Mouse (Mus musculus) heart, postnatal 4 days (tissue): ENCODE measurements around the gene Setd2. TPM values are rescaled to one million over a fixed set of nuclear protein-coding genes. Genes with fewer than 3 reads are reported as not detected.

Source experiments
- DNase-seq: peaks from one replicate; pipeline ENCODE4 v3.0.0; 2021
- total RNA-seq, 2 experiments: library from RNA; stranded (reverse); gene quantifications; 2 replicates each; pipeline ENCODE4 v1.2.3; 2021

The Setd2 gene
- 10 to 100 TPM; 63.1 to 69.2 TPM for total RNA-seq

DNA sequence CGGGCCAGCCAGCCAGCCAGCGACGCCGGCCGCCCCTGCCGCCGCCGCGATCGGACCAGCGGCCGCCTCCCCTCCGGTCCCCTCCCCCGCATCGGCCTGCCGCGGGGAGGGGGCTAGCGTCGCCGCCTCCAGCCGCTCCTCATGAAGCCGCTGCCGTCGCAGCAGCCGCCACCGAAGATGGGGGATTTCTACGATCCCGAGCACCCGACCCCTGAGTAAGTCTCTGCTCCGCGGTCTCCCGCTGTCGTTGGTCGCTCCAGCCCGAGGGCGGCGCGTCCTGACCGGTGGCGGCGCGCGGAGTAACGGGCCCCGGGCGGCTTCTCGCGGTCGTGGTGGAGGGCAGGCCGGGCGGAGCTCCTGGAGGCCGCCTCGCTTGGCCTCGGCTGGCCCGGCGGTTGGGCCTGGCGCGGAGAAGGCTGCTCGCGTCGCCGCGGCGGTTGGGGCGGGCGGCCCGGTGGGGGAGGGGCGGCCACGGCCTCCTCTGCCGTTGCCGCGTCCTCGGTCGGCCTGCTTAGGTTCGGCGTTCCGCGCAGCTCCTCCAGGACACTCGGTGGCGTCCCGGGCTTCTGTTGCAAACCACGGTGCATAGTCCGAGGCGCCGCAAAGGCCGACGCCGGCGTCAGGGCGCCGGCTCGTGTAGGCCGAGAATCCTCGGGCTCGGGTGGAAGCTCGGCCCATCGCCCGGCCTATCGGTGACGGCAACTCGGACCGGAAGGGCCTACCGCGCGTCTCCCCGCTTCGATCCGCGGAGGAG is at the start of gene Setd2:
Gene Setd2, plus strand, starts transcription at position 60 of the 754 bp plus-strand sequence.
- DNase-seq: peak; percentile 73

DNA sequence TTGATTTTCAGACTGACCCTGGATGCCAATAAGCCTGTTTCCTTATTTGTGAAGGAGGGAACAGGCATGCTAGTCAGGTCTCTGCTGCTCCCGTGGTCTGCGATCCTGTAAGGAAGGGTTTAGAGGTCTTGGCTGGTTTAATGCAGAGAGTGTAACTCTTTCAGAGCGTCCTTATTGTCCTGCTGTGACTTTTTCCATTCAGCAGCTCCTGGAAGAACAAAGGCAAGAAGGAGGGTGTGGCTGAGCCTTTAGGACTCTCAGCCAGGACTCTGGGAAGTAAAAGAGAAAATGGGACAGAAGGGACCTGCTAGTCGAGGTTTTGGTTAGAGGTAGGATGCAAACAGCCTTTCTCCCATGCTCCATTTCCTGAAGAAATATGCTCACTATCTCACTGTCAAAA is 43.6 kb upstream of the Setd2 start:
- DNase-seq: no peak

DNA sequence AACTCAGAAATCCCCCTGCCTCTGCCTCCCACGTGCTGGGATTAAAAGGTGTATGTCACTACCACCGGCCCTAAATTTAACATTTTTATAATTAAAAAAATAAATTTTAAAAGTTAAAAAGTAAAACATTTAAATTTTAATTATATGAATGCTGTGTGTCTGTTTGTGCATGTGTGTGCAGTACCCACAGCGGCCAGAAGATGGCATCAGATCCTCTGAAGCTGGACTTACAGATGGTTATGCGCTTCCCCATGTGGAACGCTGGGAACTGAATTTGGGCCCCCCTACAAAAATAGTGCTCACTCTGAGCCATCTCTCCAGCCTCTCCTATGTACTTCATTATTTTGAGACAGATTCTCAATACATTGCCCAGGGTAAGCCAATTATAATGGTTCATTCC is 41.5 kb upstream of the Setd2 start:
- DNase-seq: peak; percentile 39

DNA sequence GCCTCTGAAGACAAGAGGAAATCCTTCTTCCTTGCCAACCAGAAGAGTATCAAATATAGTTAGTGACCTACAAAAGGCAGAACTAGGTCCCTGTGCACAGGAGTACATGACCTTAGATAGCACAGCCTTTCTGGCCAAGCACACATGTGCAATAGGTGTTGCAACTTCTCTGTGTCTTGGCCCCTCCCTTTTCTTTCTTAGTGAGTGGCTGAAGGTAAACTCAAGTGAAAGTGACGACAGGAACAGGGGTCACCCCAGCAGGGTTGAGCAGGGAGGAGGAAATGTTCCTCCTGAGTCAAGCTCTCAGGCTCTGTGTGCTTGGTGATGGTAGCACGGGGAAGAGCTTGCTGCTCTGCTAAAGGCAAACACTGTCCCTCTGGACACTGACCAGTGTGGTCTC is 6.7 kb upstream of the Setd2 start:
- no peak for DNase-seq

DNA sequence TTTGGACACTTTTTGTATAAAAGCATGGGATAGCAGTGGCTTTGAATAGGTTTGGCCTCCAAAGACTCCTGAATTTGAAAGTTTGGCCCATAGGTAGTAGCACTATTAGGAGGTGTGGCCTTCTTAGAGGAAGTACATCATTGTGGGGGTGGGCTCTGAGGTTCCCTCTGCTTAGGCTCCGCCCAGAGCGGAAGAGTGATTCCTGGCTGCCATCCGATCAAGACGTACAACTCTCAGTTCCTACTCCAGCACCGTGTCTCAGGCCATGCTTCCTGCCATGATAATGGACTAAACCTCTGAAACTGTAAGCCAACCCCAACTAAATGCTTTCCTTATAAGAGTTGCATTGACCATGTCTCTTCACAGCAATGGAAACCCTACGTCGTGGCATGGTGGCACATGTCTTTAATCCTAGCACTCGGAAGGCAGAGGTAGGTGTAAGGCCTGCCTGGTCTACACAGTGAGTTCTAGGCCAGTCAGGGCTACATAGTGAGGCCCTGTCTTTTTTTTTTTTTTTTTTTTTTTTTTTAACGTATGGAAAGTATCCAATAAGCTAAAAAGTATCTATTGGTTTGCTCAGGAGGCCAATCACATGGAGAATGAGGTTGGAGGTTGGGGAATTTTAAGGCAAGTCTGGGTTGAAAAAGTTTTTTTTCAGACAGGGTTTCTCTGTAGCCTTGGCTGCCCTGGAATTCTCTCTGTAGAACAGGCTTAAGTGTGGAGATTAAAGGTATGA is 3.2 kb upstream of the Setd2 start:
- DNase-seq: no peak

DNA sequence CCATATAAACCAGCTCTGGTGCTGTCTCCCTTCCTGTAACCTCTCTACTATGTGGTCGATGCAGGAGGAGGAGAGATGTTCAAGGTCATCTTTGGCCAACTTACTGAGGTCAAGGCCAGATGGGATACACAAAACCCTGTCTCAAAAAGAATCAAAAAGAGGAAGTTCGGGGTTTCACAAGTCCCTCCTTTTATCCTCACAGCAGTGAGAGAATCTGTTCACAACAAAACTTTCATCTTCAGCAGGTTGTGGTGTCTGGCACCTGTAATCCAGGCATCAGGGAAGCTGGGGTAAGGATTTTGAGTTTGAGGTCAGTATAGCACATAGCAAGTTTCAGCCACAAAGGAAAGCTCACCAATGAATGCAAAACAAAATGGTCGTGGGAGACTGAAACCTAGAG is 1.7 kb upstream of the Setd2 start:
- DNase-seq: no peak

DNA sequence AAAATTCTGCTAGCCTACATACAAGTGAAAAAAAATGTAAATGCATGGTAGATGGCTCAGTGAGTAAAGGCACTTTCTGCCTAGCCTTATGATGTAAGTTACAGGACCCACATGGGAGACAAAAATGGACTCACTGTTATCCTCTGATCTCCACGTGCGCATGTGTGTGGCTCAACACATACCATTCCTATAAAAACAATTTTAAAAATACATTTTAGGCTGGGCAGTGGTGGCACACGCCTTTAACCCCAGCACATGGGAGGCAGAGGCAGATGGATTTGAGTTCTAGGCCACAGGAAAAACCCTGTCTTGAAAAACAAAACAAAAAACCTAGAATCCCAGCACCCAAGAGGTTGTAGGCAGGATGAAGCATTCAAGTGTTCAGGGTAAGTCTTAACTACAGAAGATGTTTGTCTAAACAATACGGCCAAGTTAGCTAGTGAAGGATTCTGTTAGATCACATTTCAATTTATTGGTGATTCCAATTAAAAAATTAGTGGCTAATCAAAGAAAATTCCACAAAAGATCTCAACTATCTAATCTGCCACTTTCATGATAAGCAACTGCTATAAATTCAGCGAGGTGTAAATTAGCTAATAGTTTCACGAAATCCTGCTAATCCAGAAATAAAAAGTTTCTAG is 1.1 kb upstream of the Setd2 start:
- no peak for DNase-seq

DNA sequence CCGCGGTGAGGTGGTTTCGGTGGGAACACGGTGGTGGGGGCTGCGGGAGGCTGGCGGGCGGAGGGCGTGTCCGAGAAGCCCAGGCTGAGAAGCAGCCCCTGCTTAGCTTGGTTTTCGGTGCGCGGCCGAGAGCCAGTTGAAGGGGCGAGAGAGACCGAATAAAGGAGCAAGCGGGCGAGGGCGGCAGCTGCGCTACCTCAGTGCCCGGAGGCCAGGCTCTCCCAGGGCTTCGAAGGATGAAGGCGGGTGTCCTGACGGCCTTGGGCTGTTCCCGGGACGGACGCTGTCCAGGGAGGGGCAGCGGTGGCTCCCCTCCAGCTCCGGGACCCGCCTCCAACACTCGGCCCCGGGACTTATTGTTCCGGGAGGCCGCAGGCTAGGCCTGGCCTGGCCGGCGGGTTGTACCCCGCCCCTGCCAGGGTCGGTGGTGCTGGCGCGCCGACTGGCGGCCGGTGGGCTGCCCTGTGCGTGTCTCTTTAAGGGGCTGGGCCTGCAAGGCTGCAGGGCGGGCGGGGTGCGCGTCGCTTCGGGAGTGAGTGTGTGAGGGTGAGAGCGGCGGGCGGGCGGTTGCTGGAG is 395 bp upstream of the Setd2 start:
- DNase-seq: peak; percentile 97

DNA sequence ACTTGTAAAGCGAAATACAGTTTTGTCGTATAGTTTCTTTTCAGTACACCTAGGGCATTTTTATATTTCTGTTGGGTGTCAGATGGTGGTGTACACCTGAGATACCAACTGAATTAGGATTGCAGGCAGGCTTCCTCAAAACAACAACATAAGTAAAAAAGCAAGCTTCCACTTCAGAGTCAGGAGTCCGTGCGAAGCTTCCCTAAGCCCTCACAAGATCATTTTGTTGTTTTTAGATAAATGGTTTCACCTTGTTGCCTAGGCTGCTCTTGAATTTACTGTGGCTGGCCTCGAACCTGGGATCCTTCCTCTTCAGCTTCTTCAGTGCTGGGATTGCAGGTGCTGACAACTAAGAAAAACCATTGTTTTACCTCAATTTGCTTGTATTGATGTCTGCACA is 1.2 kb downstream of the Setd2 start:
- DNase-seq: no peak

DNA sequence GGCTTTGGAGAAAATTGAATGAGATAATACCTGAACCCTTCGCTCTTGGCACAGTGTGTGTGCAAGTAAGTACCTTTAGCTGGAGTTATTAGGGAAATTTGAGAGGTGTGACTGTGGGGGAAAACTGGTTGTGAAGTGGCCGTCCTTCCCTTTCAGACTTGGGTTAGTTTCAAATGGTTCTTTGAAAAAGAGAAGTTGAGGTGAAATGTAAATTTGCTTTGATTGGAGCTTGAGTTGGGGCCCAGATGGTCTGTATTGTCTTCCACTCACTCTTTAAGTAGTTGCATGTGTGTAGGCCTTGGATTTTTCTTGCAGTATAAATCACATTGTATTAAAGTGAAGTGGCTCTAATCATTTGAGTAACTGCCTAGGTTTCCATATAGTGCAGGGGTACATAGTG is 2.7 kb downstream of the Setd2 start:
- no peak for DNase-seq

DNA sequence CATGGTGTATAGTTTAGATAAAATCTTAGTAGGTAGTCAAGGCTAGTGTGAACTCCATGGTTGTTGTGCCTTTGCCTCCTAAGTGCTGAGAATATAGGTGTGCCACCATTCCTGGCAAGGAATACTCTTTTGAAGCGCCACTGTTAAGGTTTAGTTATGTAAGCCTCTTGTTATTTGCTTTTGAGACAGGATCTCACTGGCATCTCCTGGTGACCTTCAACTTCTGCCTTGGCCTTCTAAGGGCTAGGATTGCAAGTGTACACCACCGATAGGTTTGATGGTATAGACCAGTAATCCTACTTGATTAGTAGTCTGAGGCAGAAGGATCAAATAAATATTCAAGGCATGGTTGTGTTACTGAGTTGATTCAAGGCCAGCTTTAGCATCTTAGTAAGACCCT is 4.2 kb downstream of the Setd2 start:
- DNase-seq: no peak

DNA sequence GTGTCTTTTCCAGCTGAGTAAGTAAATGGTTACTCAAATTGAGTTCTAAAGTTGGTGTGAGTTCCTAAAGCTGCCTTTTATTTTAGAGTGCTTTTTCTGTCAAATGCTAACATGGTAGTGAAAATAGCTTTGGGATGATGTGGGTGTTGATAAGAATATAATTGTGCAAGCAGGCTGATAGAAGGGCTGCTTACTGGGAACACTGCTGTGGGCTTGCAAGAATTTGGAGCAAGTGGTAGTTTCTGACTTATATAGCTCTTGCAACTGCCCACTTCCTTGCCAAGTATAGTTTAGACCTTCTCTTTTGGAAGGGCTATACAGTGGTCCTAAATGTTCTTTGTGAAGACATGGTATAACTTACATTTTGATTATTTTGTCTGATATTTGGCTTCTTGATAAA is 6.1 kb downstream of the Setd2 start:
- no peak for DNase-seq

DNA sequence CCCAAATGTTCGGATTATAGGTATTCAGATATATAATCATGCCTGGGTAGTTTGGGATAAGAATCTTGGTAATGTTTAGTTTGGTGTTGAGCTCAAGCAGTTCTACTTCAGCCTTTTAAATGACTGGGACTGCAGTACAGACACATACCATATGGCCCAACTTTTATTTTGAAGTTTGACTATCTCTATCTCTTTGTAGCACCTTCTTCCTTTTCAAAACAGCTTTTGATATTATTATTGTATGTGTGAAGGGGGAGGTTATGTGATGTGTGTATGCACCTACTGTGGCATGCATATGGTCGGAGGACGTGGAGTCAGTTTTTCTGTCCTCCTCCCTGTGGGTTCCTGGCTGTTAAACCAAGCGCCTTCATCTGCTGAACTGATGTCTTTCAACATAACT is 9.6 kb downstream of the Setd2 start:
- DNase-seq: no peak

DNA sequence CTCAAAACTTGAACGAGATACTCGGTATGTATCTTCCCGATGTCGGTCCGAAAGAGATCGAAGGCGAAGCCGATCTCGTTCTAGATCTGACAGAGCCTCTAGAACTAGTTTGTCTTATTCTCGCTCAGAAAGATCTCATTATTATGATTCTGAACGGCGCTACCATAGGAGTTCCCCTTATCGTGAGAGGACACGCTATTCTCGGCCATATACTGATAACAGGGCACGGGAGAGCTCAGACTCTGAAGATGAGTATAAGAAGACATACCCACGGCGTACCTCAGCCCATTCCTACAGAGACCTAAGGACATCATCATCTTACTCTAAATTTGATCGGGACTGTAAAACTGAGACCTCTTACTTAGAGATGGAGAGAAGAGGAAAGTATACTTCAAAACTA is 15.9 kb downstream of the Setd2 start:
- no peak for DNase-seq

DNA sequence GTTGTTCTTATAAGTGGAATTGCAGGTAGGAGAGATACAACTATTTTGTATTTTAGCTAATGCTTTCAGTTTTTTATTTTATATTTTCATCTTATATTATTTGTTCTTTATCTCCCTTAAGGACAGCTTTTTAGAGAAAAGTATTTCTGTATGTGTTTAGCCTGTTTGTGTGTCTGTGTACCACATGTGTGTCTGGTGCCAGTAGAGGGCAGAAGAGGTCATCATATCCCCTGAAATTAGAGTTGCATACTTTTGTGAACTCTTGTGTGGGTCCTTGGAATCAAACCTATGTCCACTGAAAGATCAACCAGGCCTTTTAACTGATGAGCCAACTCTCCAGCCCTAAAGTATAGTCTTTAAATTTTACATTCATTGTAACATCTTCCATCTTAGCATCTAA is 35.9 kb downstream of the Setd2 start:
- DNase-seq: no peak

DNA sequence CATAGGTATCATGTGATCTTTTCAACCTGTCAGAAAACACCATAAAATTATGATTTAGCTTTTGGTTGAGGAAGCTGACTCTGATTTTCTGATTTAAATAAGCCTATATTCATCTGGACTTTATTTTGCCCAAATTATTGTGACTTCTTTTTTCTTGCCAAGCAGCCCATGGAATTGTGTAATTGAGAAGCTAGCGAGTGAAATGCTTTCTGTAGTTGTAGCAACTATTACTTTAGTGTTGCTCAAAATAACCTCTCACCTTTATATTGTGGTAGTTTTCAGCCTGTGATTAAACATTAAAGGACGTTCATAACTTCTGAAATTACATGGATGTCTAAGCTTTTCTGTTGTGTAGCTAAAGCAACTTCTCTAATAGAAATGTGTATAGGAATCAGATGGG is 49.8 kb downstream of the Setd2 start:
- no peak for DNase-seq

DNA sequence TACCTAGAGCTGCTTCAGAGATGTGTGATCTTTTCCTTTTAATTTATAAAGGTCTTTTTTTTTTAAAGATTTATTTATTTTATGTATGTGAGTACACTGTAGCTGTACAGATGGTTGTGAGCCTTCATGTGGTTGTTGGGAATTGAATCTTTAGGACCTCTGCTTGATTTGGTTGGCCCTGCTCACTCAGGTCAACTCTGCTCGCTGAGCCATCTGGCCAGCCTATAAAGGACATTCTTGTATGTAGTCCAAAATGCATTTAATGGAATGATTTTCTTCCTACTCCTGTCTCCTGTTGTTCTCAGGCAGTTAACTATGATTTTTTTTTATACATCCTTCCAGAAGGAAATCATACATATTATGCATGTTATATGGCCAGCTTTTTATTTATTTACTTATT is 51.1 kb downstream of the Setd2 start:
- DNase-seq: no peak

DNA sequence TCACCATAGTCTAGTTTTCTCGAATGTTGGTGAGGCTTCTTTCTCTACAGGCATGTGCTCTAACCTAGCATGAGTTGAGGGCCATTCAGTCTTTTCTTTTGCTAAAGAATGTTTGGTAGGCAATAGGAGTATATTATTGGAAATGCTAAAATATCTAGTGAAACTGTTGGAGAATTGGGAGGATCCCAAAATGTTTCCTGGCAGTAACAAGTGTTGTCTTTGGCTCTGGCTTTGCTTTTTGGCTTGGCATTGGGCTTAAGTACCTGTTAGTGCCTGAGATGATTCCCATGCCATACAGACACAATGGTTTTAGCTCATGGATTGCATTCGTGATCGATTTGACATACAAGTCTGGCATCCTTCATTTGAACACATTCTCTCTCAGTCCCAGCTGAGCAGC is 79.1 kb downstream of the Setd2 start:
- DNase-seq: no peak

DNA sequence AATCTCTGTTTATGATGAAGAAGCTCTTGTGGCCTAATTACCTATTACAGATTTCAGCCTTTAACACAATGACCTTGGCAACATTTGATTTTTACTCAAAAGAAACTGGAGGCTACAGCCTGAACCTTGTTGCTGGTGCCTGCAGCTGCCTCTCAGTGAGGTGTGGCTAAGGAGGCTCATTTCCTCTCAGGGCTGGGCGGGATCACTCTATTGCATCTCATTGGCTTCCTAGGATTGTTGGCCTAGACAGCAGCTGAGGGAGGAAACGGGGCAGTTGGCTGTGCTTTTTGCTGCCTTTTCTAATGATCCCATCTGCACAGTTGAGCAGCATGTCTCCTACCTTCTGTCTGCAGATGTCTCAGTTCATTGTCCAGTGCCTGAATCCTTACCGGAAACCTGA is 84.7 kb downstream of the Setd2 start:
- no peak for DNase-seq

DNA sequence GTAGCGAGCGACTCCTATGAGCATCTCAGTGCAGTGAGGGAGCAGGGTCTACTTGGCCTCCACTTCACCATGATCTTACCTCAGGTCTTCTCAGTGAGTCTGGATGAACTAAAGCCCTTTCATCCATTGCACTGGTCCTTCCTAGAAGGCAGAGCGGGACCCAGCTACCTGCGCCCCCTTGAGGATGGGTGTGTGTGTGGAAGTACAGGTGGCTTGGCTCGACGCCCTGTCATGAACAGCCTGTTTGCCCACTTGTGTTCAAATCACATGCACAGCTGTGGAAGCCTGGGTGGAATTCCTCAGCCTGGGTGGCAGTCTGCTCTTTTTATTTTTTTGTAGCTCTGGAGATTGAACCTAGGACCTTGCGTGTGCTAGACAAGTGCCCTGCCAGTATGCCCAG is 87.8 kb downstream of the Setd2 start:
- DNase-seq: no peak

DNA sequence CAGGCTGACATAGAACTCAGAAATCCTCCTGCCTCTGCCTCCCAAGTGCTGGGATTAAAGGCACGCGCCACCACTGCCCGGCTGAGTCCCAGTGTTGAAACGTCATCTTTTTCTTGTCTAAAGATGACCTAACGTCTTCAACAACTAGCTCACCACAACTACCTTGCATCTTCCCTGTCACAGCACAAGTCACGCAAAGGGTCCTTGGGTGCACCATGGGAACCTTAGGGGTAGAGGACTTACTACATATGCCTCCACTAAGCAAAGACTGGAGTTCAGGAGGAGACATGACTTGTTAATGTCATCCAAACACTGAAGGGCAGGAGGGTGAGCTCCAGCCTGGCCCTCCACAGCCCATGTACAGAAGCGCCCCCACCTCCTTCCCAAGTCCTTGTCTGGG is 88.3 kb downstream of the Setd2 start:
- no peak for DNase-seq

DNA sequence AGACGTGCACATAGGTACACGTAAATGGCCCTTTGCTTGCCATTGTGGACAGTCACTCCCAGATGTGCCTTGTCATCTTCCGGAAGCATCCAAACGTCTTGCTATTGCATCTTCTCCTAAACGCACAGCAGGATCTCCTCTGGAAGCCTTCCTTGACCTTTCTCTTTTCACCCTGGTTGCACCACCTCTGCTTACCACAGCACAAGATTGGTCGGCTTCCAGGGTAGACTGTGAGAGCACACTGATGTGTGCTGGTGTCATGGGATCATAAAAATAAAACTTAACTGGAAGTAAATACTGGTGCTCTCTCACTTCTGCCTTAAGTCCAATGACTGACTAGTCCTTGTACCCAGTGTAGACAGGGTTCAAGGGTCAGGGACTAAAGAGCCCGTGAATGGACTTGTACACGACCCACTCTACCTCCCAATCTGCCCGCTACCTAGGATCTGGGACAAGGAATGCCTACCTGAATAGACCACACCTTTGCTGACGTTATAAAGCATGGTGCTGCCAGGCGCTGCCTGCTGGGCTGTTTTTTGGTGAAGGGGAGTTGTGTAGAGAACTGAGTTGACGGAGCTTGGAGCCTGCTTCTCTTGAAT is 90.3 kb downstream of the Setd2 start:
- no peak for DNase-seq
